Mouse (Mus musculus) mouse trophoblast stem cell (cell line): Measurements from ENCODE around the gene Gm17334.

Experiments used
- in situ Hi-C, 2 experiments: fragments of 300-500 bp; cut with MseI, MboI; formaldehyde crosslinking; loops; 2 replicates in 1 of 2; 3 replicates in 1 of 2; pipeline ENCODE4 v1.15.1; 2025

Gm17334 gene

GRCm38 (mm10) chr11:53771001-53771744, 1.8 kb downstream of the Gm17334 start:
- in situ Hi-C loops, result no loop called here

- in situ Hi-C loops, result no loop called here
Measured at GRCm38 (mm10) chr11:53770125-53770791, 2.7 kb downstream of the Gm17334 start.

- in situ Hi-C loops, result no loop called here
Measured at GRCm38 (mm10) chr11:53769760-53770124, 3.2 kb downstream of the Gm17334 start, which contains the start of gene Irf1. Irf1 (plus strand) TSS chr11:53770014.

GRCm38 (mm10) chr11:53769185-53769576, 3.8 kb downstream of the Gm17334 start:
- in situ Hi-C loops, result no loop called here

- in situ Hi-C loops, result no loop called here
Measured at GRCm38 (mm10) chr11:53768422-53769184, 4.4 kb downstream of the Gm17334 start.

GRCm38 (mm10) chr11:53764581-53764980, 8.4 kb downstream of the Gm17334 start:
- in situ Hi-C loops, result no loop called here

GRCm38 (mm10) chr11:53763496-53764140, 9.4 kb downstream of the Gm17334 start:
- in situ Hi-C loops, result no loop called here

GRCm38 (mm10) chr11:53762827-53763495, 10.0 kb downstream of the Gm17334 start:
- in situ Hi-C loops, result no loop called here

- in situ Hi-C loops, result no loop called here
Measured at GRCm38 (mm10) chr11:53762426-53762825, 10.6 kb downstream of the Gm17334 start.

GRCm38 (mm10) chr11:53761822-53762221, 11.2 kb downstream of the Gm17334 start:
- in situ Hi-C loops, result no loop called here

GRCm38 (mm10) chr11:53761284-53761683, 11.7 kb downstream of the Gm17334 start:
- in situ Hi-C loops, result no loop called here

- in situ Hi-C loops, result loop anchor here (5.0 kb wide), 2 partner anchors 88 to 93 kb away; no protein-coding TSS in a partner anchor
Measured at GRCm38 (mm10) chr11:53759545-53760406, 13.2 kb downstream of the Gm17334 start.

GRCm38 (mm10) chr11:53758791-53759351, 14.1 kb downstream of the Gm17334 start:
- in situ Hi-C loops, result loop anchor here (5.0 kb wide), 2 partner anchors 88 to 93 kb away; no protein-coding TSS in a partner anchor

- in situ Hi-C loops, result loop anchor here (5.0 kb wide), 2 partner anchors 89 to 94 kb away; no protein-coding TSS in a partner anchor
Measured at GRCm38 (mm10) chr11:53758033-53758432, 15.0 kb downstream of the Gm17334 start.

GRCm38 (mm10) chr11:53757612-53758011, 15.4 kb downstream of the Gm17334 start:
- in situ Hi-C loops, result loop anchor here (5.0 kb wide), 2 partner anchors 90 to 95 kb away; no protein-coding TSS in a partner anchor

GRCm38 (mm10) chr11:53755011-53755595, 17.9 kb downstream of the Gm17334 start:
- in situ Hi-C loops, result loop anchor here (5.0 kb wide), 2 partner anchors 92 to 97 kb away; no protein-coding TSS in a partner anchor

GRCm38 (mm10) chr11:53749716-53750352, 23.2 kb downstream of the Gm17334 start:
- in situ Hi-C loops, result no loop called here

GRCm38 (mm10) chr11:53749306-53749705, 23.7 kb downstream of the Gm17334 start:
- in situ Hi-C loops, result no loop called here

- in situ Hi-C loops, result no loop called here
Measured at GRCm38 (mm10) chr11:53748614-53749013, 24.4 kb downstream of the Gm17334 start.
